Mouse (Mus musculus) yolk sac, embryonic 10.5 days (tissue): ENCODE results near the gene Plcb2.

Experiments used
- DNase-seq: peaks from one replicate; pipeline ENCODE4 v3.0.0-alpha.2; 2017; ENCODE audit warnings: low spot score

Gene Plcb2

GRCm38 (mm10) chr2:118713631-118714030 is 14.6 kb downstream of the Plcb2 start:
- DNase-seq = no peak

- DNase-seq = peak; percentile 65
These were observed 17.2 kb downstream of the Plcb2 start for GRCm38 (mm10) chr2:118711038-118711494.

- no peak for DNase-seq
These were observed 18.5 kb downstream of the Plcb2 start for GRCm38 (mm10) chr2:118709655-118710221.

GRCm38 (mm10) chr2:118708472-118708871 is 19.8 kb downstream of the Plcb2 start:
- DNase-seq = no peak

GRCm38 (mm10) chr2:118706436-118706835 is 21.8 kb downstream of the Plcb2 start:
- DNase-seq = no peak

GRCm38 (mm10) chr2:118703913-118704730 is 24.1 kb downstream of the Plcb2 start, which contains the start of gene Ankrd63:
Gene Ankrd63, minus strand, starts transcription at chr2:118703963.
- DNase-seq = no peak

GRCm38 (mm10) chr2:118702883-118703761 is 25.1 kb downstream of the Plcb2 start:
- DNase-seq = peak; percentile 36

GRCm38 (mm10) chr2:118701971-118702882 is 26.0 kb downstream of the Plcb2 start:
- no peak for DNase-seq

GRCm38 (mm10) chr2:118701161-118701560 is 27.1 kb downstream of the Plcb2 start:
- no peak for DNase-seq

GRCm38 (mm10) chr2:118700179-118701062 is 27.8 kb downstream of the Plcb2 start:
- DNase-seq = peak; percentile 50

- no peak for DNase-seq
These were observed 30.3 kb downstream of the Plcb2 start for GRCm38 (mm10) chr2:118697955-118698354.

GRCm38 (mm10) chr2:118697311-118697877 is 30.8 kb downstream of the Plcb2 start:
- no peak for DNase-seq

- DNase-seq = peak; percentile 73
These were observed 31.6 kb downstream of the Plcb2 start for GRCm38 (mm10) chr2:118696451-118697308.

GRCm38 (mm10) chr2:118695677-118696232 is 32.5 kb downstream of the Plcb2 start:
- peak; percentile 55 for DNase-seq

- DNase-seq = no peak
These were observed 34.8 kb downstream of the Plcb2 start for GRCm38 (mm10) chr2:118693370-118693966.

GRCm38 (mm10) chr2:118689875-118690274 is 38.4 kb downstream of the Plcb2 start:
- no peak for DNase-seq

- no peak for DNase-seq
These were observed 40.4 kb downstream of the Plcb2 start for GRCm38 (mm10) chr2:118687791-118688190.

- DNase-seq = no peak
These were observed 41.5 kb downstream of the Plcb2 start for GRCm38 (mm10) chr2:118686693-118687092.
